Mouse (Mus musculus) right cerebral cortex, postnatal 10 days (tissue): ENCODE data around the gene Abcb1a.
"Not testable (repeated sequence)": the region's sequence is repeated elsewhere in the genome, so short reads cannot be mapped to it uniquely, and the experiment has no call there.

Experiments used
- DNase-seq, 2 experiments: peaks; one replicate each; pipeline ENCODE4 v3.0.0; 2021; ENCODE audit warnings: low spot score in 2 of 2

Abcb1a gene

DNA sequence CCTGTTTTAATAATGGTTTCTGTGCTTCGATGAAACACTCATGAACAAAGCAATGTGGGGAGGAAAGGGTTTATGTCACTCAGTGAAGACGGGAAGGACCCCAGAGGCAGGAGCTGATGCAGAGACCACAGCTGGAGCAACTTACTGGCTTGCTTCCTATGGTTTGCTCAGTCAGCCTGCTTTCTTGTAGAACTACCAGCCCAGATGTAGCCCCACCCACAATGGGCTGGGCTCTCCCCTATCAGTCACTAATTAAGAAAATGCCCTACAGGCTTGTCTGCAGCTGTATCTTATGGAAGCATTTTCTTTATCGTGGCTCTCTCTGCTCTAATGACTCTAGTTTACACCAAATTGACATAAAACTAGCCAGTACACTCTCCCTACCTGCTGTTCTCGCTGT, 67.9 kb downstream of the Abcb1a start:
- DNase-seq = no peak

DNA sequence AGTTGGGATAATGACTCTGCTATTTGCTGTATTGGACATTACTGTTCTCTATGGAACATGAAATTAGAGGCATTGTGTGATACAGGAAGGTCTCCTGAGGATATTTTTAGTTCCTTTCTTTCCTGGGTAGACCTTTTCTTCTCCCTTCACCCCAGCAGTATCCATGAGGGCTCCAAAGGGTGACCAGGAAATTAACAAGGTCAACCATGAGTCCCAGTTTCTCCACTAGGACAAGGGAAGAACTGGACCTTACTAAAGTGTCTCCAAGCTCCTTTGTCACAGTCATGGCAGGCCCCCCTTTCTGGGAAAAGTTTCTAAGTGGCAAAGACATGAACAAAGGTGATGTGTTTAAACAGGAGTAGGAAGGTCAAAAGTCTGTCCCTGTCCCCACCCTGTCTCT, 72.8 kb downstream of the Abcb1a start:
- DNase-seq = no peak

DNA sequence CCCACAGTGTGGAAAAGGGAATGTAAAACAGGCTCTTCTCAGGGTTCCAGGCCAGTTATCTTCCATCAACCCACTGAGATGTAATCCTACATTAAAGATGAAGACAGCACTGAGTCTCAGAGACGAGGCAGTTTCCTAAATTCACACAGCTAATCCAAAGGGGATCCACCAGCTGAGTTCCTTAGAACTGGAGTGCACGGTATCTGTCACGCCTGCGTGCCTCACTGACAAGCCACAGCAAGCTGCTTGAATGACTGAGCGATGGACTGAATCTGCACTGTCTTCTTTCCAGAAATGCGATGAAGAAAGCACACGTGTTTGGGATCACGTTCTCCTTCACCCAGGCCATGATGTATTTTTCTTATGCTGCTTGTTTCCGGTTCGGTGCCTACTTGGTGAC, 73.4 kb downstream of the Abcb1a start:
- not testable (repeated sequence) for DNase-seq

DNA sequence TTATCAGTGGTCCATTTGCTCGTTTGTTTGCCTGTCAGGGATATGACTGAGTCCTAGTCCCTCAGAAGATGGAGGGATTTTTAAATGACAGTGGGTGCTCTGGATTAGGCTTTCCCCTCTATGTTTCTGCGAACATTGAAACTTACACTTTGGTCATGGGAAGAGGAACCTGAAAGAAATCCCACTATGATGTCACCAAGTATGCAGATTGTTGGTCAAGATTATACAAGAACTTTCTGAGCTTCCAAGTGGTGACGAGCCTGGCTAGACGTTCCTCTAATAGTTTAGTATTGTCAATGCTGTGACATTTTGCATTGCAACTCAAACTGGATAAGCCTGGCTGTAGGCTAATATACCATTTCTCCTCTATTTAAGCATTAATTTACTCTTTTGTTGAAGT, 76.5 kb downstream of the Abcb1a start:
- DNase-seq = no peak

DNA sequence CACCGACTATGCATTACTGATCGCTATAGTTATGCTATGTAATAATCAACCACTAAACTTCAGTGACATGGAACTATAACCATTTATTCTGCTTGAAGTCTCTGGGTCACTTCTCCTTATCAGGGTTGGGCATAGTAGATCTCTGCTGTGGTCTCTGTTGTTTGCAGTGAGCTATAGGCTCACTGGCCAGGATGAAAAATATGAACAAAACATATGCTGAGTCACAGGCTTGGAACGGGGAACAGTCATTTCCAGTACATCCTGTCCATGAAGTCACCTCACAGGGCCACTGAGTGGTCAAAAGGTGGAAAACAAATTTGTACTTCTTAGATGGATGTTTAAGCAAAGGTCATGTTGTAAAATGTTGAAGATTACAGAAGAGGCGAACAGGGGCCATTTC, 77.2 kb downstream of the Abcb1a start:
- no peak for DNase-seq

DNA sequence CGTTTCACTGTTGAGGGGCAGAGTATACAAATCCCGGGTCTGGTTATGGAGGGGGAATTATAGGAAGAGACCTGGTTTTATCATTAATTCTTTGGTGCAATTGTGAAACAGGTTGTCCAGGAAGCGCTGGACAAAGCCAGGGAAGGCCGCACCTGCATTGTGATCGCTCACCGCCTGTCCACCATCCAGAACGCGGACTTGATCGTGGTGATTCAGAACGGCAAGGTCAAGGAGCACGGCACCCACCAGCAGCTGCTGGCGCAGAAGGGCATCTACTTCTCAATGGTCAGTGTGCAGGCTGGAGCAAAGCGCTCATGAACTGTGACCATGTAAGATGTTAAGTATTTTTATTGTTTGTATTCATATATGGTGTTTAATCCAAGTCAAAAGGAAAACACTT, 87.4 kb downstream of the Abcb1a start:
- not testable (repeated sequence) for DNase-seq

DNA sequence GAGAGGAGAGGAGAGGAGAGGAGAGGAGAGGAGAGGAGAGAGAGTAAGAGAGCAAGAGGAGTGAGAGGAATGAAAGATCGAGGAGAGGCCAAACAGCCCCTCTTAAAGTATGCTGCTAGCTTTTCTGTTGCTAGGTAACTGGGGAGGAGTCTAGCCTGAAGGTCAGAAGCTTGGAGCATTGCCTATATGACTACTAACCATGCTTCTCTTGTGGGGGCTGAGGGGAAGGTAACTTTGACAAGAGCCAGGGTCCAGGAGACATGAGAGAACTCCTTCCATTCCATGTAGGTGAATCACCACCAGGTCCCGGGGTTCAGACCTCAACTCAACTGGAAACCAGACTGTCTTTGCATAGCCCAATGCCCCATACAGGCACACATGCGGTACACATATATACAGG, 113.0 kb downstream of the Abcb1a start:
- DNase-seq = no peak

DNA sequence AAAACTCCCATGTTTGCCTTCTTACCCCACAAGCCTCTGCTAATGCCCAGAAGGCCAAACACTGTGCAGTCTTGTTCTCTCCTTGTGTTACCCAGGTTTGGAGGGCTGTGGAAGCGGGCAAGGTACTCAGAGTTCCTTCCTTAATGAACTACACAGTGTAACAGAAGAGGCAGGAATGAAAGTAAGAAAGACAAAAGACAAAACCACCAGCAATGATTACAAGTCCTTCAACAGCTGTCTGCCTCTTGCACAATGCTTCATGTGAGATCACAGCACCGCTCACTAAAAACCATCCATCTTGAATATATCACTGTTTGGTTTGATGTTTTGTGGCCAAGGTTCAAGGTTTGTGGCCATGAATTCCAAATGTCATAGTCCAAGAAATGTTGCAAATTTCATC, 118.4 kb downstream of the Abcb1a start:
- no peak for DNase-seq

DNA sequence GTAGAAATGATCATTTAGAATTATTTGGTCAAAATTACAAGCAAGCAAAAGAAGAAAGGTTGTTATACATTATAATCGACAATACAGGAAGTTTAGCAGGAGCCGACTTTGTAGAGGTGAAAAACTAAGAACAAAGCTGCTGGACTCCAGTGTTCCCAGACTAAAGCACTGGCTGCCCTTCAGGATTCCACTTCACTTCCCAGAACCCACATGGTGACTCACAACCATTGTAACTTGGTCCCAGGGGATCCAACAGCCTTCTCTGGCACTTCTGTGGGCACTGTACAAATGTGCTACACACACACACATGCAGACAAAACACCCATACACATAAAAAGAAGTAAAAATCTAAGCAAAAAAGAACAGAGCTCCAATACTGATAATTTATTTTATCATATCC, 118.9 kb downstream of the Abcb1a start:
- no peak for DNase-seq

DNA sequence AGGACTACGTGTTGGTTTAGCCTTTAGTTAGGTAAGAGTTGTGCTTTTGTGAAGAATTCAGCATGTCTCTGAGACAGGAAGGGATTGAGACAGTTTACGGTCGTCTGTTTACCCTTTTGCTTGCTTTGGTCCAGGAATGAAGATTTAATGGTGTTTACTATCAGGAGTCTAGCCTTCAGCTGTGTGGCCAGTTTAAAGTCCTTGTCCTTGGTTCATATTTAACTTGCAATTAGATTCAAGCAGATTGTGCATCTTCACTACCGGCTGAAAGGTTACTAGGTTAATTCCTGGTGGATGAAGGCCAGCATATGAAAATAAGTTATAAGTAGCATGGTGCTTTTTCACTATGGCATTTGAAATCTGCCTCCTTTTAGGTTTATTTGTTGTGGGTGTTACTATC, 132.4 kb downstream of the Abcb1a start:
- DNase-seq = no peak
